Mouse (Mus musculus) liver, embryonic 14.5 days (tissue): ENCODE data around the gene Slc22a14. TPM values are rescaled to one million over a fixed set of nuclear protein-coding genes. Genes with fewer than 3 reads are reported as not detected.

ENCODE experiments used
- ATAC-seq: fragments of 200-750 bp; cut with Nextera tagmentation; 2 replicates; pipeline ENCODE4 v1.8.0; 2017; ENCODE audit warnings: moderate number of reproducible peaks, mild to moderate bottlenecking, moderate library complexity; ENCODE audit not compliant: insufficient read depth
- DNase-seq, 3 experiments: peaks; one replicate each; pipeline ENCODE4 v3.0.0-alpha.2; 2012 to 2013; ENCODE audit warnings: low read depth in 3 of 3, low spot score in 3 of 3
- H3K27ac ChIP-seq: fragments of 300-500 bp; sonication (generic); 2 replicates; pipeline ENCODE4 v1.5.1; 2014; ENCODE audit warnings: moderate library complexity, mild to moderate bottlenecking, control low read depth, inconsistent platforms
- H3K27me3 ChIP-seq: fragments of 300-500 bp; sonication (generic); 2 replicates; pipeline ENCODE4 v1.6.1; 2014; ENCODE audit warnings: mild to moderate bottlenecking, low read length, moderate library complexity; ENCODE audit not compliant: control insufficient read depth, insufficient read depth
- H3K36me3 ChIP-seq: fragments of 300-500 bp; sonication (generic); replicated peaks from 2 replicates; pipeline ENCODE4 v1.6.1; 2014; ENCODE audit warnings: low read depth; ENCODE audit not compliant: control insufficient read depth, insufficient read depth
- H3K4me1 ChIP-seq, 2 experiments: fragments of 200-500 bp in 1 of 2; fragments of 300-500 bp in 1 of 2; sonication (generic) in 1 of 2; replicated peaks; 2 replicates each; pipeline ENCODE4 v1.6.1; 2012 to 2014; ENCODE audit warnings: antibody characterized with exemption in 1 of 2, inconsistent platforms in 1 of 2, low read length in 1 of 2; ENCODE audit not compliant: control insufficient read depth in 2 of 2, insufficient read depth in 2 of 2
- H3K4me2 ChIP-seq: fragments of 300-500 bp; sonication (generic); 2 replicates; pipeline ENCODE4 v1.6.1; 2014; ENCODE audit warnings: low read depth, mild to moderate bottlenecking, control low read depth, moderate library complexity
- H3K4me3 ChIP-seq, 2 experiments: fragments of 200-500 bp in 1 of 2; fragments of 300-500 bp in 1 of 2; sonication (generic) in 1 of 2; 2 replicates each; pipeline ENCODE4 v1.5.1; 2012 to 2014; ENCODE audit warnings: low read depth in 2 of 2, low read length in 2 of 2, mild to moderate bottlenecking in 2 of 2, control low read depth in 1 of 2, inconsistent platforms in 1 of 2, moderate library complexity in 1 of 2; ENCODE audit not compliant: insufficient read depth in 1 of 2
- H3K9ac ChIP-seq: fragments of 300-500 bp; sonication (generic); replicated peaks from 2 replicates; pipeline ENCODE4 v1.6.1; 2014; ENCODE audit warnings: mild to moderate bottlenecking, control low read depth, moderate library complexity
- H3K9me3 ChIP-seq: fragments of 300-500 bp; sonication (generic); 2 replicates; pipeline ENCODE4 v1.6.1; 2016; ENCODE audit warnings: low read length, mixed read lengths; ENCODE audit not compliant: control insufficient read depth
- CTCF ChIP-seq: IDR thresholded peaks from 2 replicates; pipeline ENCODE4 v1.5.1; 2016; ENCODE audit warnings: antibody characterized with exemption, low read depth, control low read depth
- EP300 ChIP-seq: IDR thresholded peaks from 2 replicates; pipeline ENCODE4 v1.6.1; 2016; ENCODE audit warnings: antibody characterized with exemption, low read depth
- WGBS: fragments of 180-500 bp; shearing (Covaris S2); extraction: QIAGEN DNeasy Blood & Tissue Kit; methylation state at CpG from one replicate; pipeline ENCODE4 v1.1.7; 2014; ENCODE audit not compliant: insufficient replicate concordance; 5-methylcytosine and 5-hydroxymethylcytosine counted together
- polyA plus RNA-seq, 2 experiments: library from polyadenylated mRNA; depleted of rRNA in 1 of 2; stranded (reverse) in 1 of 2; unstranded in 1 of 2; fragments of >200 nt; fragmentation: Nextera tagmentation in 1 of 2; extraction: Ambion mirVana in 1 of 2; gene quantifications; 2 replicates each; pipeline versions ENCODE4 v1.2.1 to v1.2.3; 2012 to 2014

The Slc22a14 gene
- polyA plus RNA-seq, 2 experiments, result not detected

GRCm38 (mm10) chr9:119165548-119165947 lies 199.8 kb downstream of the Slc22a14 start:
- Histone ChIP-seq H3K27me3 (no peaks in the 10 kb centered on the region), H3K4me2 (no peak overlapping the region), H3K27ac (no peak overlapping the region), H3K36me3 (no peaks in the 10 kb centered on the region), H3K4me1 (peaks cover 0 to 2% of the 10 kb centered on the region in 2 experiments; a peak in 1 of 4 replicates), H3K9me3 (no peaks in the 10 kb centered on the region), H3K4me3 (no peak overlapping the region), H3K9ac (no peak overlapping the region)
- TF ChIP-seq EP300 (no peak), CTCF (no peak)
- ATAC-seq (no peak), DNase-seq (no peak)
- WGBS, result 71% methylated on average over 6 of the region's 6 CpGs

DNA sequence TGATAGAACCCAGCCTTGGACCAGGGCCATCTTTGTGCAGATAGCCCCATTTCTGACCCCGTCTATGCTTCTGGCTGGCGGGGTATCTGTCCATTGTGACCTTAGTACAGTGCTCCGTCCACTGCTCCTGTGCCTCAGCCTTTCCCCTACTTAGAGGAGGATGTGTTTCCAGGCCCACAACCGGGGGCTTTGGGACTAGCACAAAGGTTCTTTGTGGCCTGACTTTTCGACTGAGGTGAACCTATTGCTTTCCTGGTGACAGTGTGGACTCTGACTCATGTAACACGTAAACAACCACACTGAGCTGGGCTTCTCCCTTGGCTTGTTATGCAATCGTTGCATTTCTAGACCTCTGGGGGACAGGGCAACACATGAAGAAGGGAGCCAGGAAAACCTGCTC lies 200.6 kb downstream of the Slc22a14 start:
- Histone ChIP-seq H3K4me2 (no peak overlapping the region), H3K4me1 (peaks cover 0 to 2% of the 10 kb centered on the region in 2 experiments; a peak in 1 of 4 replicates), H3K4me3 (no peak overlapping the region), H3K9me3 (no peaks in the 10 kb centered on the region), H3K36me3 (no peaks in the 10 kb centered on the region), H3K9ac (no peak overlapping the region), H3K27me3 (no peaks in the 10 kb centered on the region), H3K27ac (no peak overlapping the region)
- no peak for TF ChIP-seq EP300
- TF ChIP-seq CTCF, result no peak
- DNase-seq (no peak), ATAC-seq (peak; percentile 55; the same call in 1 of the 2 replicates)
- WGBS, result 62% methylated on average over 7 of the region's 7 CpGs

- 76% methylated on average over 3 of the region's 3 CpGs for WGBS
- Histone ChIP-seq H3K27me3 (peaks cover 7% of the 10 kb centered on the region), H3K9ac (no peak overlapping the region), H3K27ac (no peak overlapping the region), H3K4me1 (peaks cover 0 to 4% of the 10 kb centered on the region in 2 experiments; a peak in 1 of 4 replicates), H3K36me3 (no peaks in the 10 kb centered on the region), H3K4me3 (no peak overlapping the region), H3K4me2 (no peak overlapping the region), H3K9me3 (no peaks in the 10 kb centered on the region)
- ATAC-seq (no peak), DNase-seq (no peak)
- TF ChIP-seq CTCF (no peak), EP300 (no peak)
These were observed 204.7 kb downstream of the Slc22a14 start for GRCm38 (mm10) chr9:119160689-119161088.

DNA sequence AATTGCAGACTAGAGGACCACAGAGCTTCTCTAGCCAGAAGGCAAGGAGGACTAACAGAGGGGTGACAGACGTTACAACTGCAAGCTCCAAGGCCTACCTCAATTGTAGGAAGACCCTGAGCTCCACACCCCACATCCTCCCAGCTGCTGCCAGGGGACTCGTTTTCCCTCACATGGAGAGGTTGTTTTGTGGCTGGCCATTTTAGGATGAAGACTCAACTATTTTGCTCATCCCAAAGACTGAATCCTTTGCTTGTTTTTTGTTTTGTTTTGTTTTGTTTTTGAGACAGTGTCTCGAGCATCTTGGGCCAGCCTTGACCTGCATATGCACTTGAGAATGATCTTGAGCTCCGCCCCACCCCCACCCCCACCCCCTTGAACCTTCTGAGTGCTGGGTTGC lies 206.5 kb downstream of the Slc22a14 start, which contains the start of gene Gm47289:
Gene Gm47289, plus strand, starts transcription at position 301 of the 400 bp plus-strand sequence.
- 31% methylated on average over 4 of the region's 4 CpGs for WGBS
- H3K4me1 ChIP-seq, result 0 out of 4 replicates have a peak, but pooled peaks cover 0 to 4% of the 10 kb centered on the region in 2 experiments
- H3K27ac ChIP-seq, result no peak within 1 kb of the TSS
- no peak within 1 kb of the TSS for H3K4me2 ChIP-seq
- no peaks in the 10 kb centered on the region for H3K9me3 ChIP-seq
- H3K27me3 ChIP-seq, result peaks cover 7% of the 10 kb centered on the region
- no peak for TF ChIP-seq CTCF
- TF ChIP-seq EP300, result no peak
- ATAC-seq, result no peak
- no peak for DNase-seq
- no peaks in the 10 kb centered on the region for H3K36me3 ChIP-seq
- no peak within 1 kb of the TSS for H3K9ac ChIP-seq
- no peak within 1 kb of the TSS for H3K4me3 ChIP-seq

- TF ChIP-seq EP300 (no peak), CTCF (peak; percentile 70)
- no peak within 1 kb of the TSS for H3K27ac ChIP-seq
- peak within 1 kb of the TSS; percentile 44 to 52 for H3K4me3 ChIP-seq
- ATAC-seq (peak; percentile 32; the same call in 1 of the 2 replicates), DNase-seq (peak in 2 of 3 experiments; percentile 26 to 29)
- peak within 1 kb of the TSS; percentile 50 for H3K4me2 ChIP-seq
- H3K27me3 ChIP-seq, result peaks cover 7% of the 10 kb centered on the region
- H3K9me3 ChIP-seq, result no peaks in the 10 kb centered on the region
- WGBS, result 2% methylated on average over 65 of the region's 65 CpGs
- H3K36me3 ChIP-seq, result no peaks in the 10 kb centered on the region
- 0 out of 4 replicates have a peak, but pooled peaks cover 0 to 4% of the 10 kb centered on the region in 2 experiments for H3K4me1 ChIP-seq
- no peak within 1 kb of the TSS for H3K9ac ChIP-seq
These were observed 208.8 kb downstream of the Slc22a14 start, which contains the start of gene Acaa1b for GRCm38 (mm10) chr9:119156278-119157201. Gene Acaa1b, minus strand, starts transcription at chr9:119157093.
